Mouse (Mus musculus) liver, embryonic 15.5 days (tissue): ENCODE results near the gene Babam2. TPM values are rescaled to one million over a fixed set of nuclear protein-coding genes. Genes with fewer than 3 reads are reported as not detected.

Source experiments
- ATAC-seq: fragments of 200-750 bp; cut with Nextera tagmentation; 2 replicates; pipeline ENCODE4 v1.8.0; 2017; ENCODE audit warnings: moderate number of reproducible peaks, mild to moderate bottlenecking, moderate library complexity; ENCODE audit not compliant: insufficient read depth
- H3K27ac ChIP-seq: fragments of 300-500 bp; sonication (generic); replicated peaks from 2 replicates; pipeline ENCODE4 v1.5.1; 2015; ENCODE audit warnings: mild to moderate bottlenecking, inconsistent platforms
- H3K27me3 ChIP-seq: fragments of 300-500 bp; sonication (generic); 2 replicates; pipeline ENCODE4 v1.6.1; 2015; ENCODE audit warnings: mild to moderate bottlenecking, inconsistent platforms
- H3K36me3 ChIP-seq: fragments of 300-500 bp; sonication (generic); replicated peaks from 2 replicates; pipeline ENCODE4 v1.6.1; 2015; ENCODE audit warnings: moderate library complexity, mild to moderate bottlenecking, inconsistent platforms
- H3K4me1 ChIP-seq: fragments of 300-500 bp; sonication (generic); replicated peaks from 2 replicates; pipeline ENCODE4 v1.6.1; 2015; ENCODE audit warnings: inconsistent platforms
- H3K4me2 ChIP-seq: fragments of 300-500 bp; sonication (generic); 2 replicates; pipeline ENCODE4 v1.6.1; 2015; ENCODE audit warnings: moderate library complexity, mild to moderate bottlenecking, inconsistent platforms
- H3K4me3 ChIP-seq: fragments of 300-500 bp; sonication (generic); replicated peaks from 2 replicates; pipeline ENCODE4 v1.5.1; 2015; ENCODE audit warnings: mild to moderate bottlenecking, inconsistent platforms
- H3K9ac ChIP-seq: fragments of 300-500 bp; sonication (generic); 2 replicates; pipeline ENCODE4 v1.6.1; 2015; ENCODE audit warnings: moderate library complexity, mild to moderate bottlenecking, inconsistent platforms
- H3K9me3 ChIP-seq: fragments of 300-500 bp; sonication (generic); replicated peaks from 2 replicates; pipeline ENCODE4 v1.6.1; 2016; ENCODE audit warnings: inconsistent platforms
- WGBS: fragments of 180-500 bp; shearing (Covaris S2); methylation state at CpG from one replicate; pipeline ENCODE4 v1.1.7; 2015; ENCODE audit warnings: mixed read lengths; ENCODE audit not compliant: insufficient replicate concordance; 5-methylcytosine and 5-hydroxymethylcytosine counted together
- polyA plus RNA-seq: library from polyadenylated mRNA; unstranded; fragments of >200 nt; fragmentation: Nextera tagmentation; extraction: Ambion mirVana; gene quantifications from 2 replicates; pipeline ENCODE4 v1.2.1, GENCODE M21; 2015

Gene Babam2
- polyA plus RNA-seq, 1 experiment from 2014 or later, result 30.8 TPM

DNA sequence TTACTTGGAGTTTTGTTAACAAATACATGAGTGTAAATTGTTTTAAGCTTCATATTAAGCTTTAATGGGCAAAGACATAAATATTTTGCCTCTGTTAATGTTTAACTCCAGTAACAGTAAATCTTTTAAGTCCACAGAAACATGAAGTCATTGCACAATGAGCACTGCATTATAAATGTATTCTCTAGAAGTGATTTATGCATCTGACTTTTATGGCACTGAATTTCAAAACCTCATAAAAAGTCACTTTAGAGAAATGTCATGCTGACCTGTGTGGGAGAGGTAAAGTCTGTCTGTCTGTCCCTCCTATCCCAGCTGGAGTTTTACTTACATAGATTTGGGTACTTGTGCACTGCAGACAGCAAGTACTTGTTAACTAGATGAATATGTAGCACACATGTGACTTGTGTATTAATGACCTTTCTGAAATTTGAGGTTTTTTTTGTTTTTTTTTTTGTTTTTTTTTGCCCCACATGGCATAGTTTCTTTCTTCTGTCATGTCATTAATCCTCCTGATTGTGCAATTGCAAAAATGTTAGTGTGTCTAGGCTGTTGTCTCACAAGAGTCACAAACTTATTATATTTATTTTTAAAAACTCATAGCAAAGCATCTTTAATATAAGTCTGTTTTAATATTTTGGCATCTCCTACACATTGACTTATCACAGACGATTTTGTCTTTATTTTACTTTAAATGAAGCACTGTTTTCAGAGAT lies 165.4 kb downstream of the Babam2 start:
- 46% methylated on average over 1 of the region's 1 CpGs for WGBS
- Histone ChIP-seq H3K36me3 (no peaks in the 10 kb centered on the region), H3K27ac (no peak overlapping the region), H3K9me3 (no peaks in the 10 kb centered on the region), H3K4me1 (peaks cover 7% of the 10 kb centered on the region; the same call in 1 of the 2 replicates), H3K4me2 (no peak overlapping the region), H3K9ac (no peak overlapping the region), H3K4me3 (no peak overlapping the region), H3K27me3 (no peaks in the 10 kb centered on the region)
- ATAC-seq, result no peak

DNA sequence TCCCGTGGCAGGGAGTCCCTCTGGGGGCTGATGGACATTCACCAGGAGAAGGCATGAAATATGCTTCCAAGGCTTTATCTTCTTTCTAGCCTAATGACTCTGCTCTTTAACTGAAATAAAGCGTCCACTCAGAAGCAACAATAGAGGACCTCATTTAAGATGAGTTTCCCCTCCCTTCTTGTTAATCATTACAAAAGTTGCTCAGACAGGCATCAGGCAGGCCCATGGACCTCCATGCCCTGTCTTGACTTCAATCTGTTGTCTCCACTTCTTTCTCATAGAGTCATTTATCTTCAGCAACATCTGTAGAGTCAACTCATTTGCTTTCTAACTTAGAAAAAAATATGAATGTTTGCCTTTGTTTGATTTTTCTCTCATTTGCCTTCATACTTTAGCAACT lies 166.6 kb downstream of the Babam2 start:
- Histone ChIP-seq H3K27me3 (no peaks in the 10 kb centered on the region), H3K4me3 (no peak overlapping the region), H3K4me1 (peaks cover 7% of the 10 kb centered on the region; the same call in 1 of the 2 replicates), H3K9me3 (no peaks in the 10 kb centered on the region), H3K9ac (no peak overlapping the region), H3K4me2 (no peak overlapping the region), H3K36me3 (no peaks in the 10 kb centered on the region), H3K27ac (no peak overlapping the region)
- WGBS, result 67% methylated on average over 2 of the region's 2 CpGs
- ATAC-seq, result no peak

DNA sequence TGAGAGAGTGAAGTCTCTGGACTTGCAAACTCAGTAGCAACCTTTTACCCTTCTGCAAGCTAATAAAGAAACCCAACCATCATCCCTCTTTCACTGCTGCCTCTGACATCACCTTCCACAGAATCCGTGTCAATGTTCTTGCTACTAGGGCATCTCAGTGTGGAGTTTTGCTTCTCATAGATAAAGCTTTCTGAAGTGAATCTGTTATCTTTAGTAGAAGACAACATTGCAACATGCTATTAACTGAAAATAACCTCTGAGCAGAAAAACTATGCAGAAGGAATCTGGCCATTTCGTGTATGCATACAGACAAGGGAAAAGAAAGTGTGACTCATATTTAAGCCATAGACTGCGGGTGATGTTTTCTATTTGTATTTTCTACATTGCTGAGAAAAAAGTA lies 168.6 kb downstream of the Babam2 start:
- Histone ChIP-seq H3K9me3 (no peaks in the 10 kb centered on the region), H3K27ac (no peak overlapping the region), H3K4me2 (no peak overlapping the region), H3K9ac (no peak overlapping the region), H3K36me3 (no peaks in the 10 kb centered on the region), H3K27me3 (no peaks in the 10 kb centered on the region), H3K4me3 (no peak overlapping the region), H3K4me1 (peaks cover 3% of the 10 kb centered on the region; the same call in 1 of the 2 replicates)
- no peak for ATAC-seq
- WGBS, result 51% methylated on average over 3 of the region's 3 CpGs

DNA sequence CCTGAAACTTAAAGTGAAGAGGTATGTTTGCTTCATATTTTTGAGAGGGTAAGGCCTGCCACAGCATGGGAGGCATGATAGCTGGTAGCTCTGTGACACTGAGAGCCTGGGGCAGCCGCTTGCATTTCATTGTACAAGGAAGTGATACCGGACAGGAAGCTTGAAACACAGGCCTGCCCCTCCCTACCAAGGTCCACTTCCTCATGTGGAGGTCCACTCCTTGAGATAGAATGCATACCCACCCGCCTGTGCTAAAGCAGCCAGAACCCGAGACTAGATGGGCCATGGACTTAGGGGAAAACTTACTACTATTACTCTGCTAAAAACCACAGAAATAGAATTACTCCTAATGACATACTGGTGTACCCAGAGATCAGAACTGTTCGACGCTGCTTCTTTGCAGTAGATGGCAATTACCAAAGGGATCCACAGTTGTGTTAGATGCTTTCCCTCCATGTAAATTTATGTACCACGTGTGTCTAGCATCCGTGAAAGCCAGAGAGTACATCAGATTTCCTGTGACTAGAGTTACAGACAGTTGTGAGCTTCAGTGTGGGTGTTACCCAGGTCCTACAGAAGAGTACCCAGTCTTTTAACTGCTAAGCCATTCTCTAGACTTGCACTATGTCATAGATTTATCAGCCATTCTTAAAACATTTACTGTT lies 173.5 kb downstream of the Babam2 start:
- no peak overlapping the region for H3K4me2 ChIP-seq
- H3K36me3 ChIP-seq, result no peaks in the 10 kb centered on the region
- no peaks in the 10 kb centered on the region for H3K9me3 ChIP-seq
- no peak overlapping the region for H3K9ac ChIP-seq
- no peak overlapping the region for H3K4me3 ChIP-seq
- ATAC-seq, result no peak
- WGBS, result 37% methylated on average over 8 of the region's 8 CpGs
- no peaks in the 10 kb centered on the region for H3K4me1 ChIP-seq
- no peaks in the 10 kb centered on the region for H3K27me3 ChIP-seq
- H3K27ac ChIP-seq, result no peak overlapping the region

DNA sequence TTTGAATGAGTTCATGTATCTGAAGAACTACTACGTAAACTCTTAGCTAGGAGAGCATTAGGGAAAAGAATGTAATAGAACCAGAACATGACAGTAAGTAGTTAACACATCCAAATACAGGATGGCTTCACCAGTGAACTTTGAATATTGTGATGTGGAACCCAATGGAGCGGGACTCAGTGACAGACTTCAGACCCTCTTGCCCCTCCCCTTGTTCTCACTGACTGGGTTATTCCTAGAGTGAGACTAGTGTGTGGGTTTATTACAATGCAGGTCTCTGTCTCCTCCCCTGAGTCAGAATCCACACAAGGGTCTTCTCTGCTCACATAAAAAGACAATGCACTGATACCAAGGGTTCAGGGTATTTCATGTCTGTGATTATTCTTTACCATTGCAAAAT lies 175.8 kb downstream of the Babam2 start:
- H3K4me2 ChIP-seq, result no peak overlapping the region
- H3K9me3 ChIP-seq, result no peaks in the 10 kb centered on the region
- H3K4me1 ChIP-seq, result no peaks in the 10 kb centered on the region
- no peak overlapping the region for H3K27ac ChIP-seq
- WGBS, result 78% methylated on average over 2 of the region's 2 CpGs
- H3K9ac ChIP-seq, result no peak overlapping the region
- no peaks in the 10 kb centered on the region for H3K36me3 ChIP-seq
- H3K27me3 ChIP-seq, result no peaks in the 10 kb centered on the region
- no peak overlapping the region for H3K4me3 ChIP-seq
- no peak for ATAC-seq

DNA sequence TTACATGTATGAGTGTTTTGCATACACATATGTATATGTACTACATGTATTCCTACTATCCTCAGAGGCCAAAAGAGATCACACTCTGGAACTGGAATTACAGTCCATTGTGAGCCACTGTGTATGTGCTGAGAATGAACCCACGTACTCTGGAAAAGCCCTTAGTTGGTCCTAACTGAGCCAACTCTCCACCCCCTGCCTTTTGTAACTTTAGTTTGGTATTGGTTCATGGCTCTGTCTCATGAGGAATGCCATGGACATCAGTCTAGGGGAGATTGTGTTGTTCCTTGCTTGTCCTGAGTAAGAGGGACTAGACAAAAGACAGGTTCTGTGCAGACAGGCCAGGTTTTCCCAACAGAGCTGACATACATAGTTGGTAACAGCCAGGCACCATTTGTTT lies 177.1 kb downstream of the Babam2 start:
- H3K4me1 ChIP-seq, result no peaks in the 10 kb centered on the region
- no peaks in the 10 kb centered on the region for H3K27me3 ChIP-seq
- no peaks in the 10 kb centered on the region for H3K9me3 ChIP-seq
- H3K4me3 ChIP-seq, result no peak overlapping the region
- ATAC-seq, result no peak
- H3K4me2 ChIP-seq, result no peak overlapping the region
- WGBS, result 70% methylated on average over 1 of the region's 1 CpGs
- H3K27ac ChIP-seq, result no peak overlapping the region
- no peak overlapping the region for H3K9ac ChIP-seq
- H3K36me3 ChIP-seq, result no peaks in the 10 kb centered on the region

DNA sequence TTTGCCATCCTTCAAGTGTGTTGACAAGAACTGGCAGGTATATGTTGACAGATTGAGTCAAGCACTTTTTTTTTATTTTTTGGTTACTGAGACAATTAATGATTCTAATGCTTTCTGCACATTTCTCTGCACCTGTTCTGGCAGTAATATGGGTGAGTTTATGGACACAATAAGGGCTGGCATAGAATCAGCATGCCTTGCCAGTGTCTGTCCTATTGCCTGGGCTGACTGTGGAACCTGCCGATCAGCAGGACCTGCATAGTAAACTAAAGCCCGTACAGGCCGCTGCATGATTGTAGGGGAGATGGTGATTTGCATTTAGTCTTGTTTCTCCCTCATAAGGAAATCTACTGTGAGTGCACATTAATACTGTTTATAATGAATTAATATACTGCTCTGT lies 178.0 kb downstream of the Babam2 start:
- no peaks in the 10 kb centered on the region for H3K27me3 ChIP-seq
- H3K4me2 ChIP-seq, result no peak overlapping the region
- WGBS, result 81% methylated on average over 3 of the region's 3 CpGs
- H3K9me3 ChIP-seq, result no peaks in the 10 kb centered on the region
- H3K27ac ChIP-seq, result no peak overlapping the region
- no peak for ATAC-seq
- H3K36me3 ChIP-seq, result no peaks in the 10 kb centered on the region
- H3K4me3 ChIP-seq, result no peak overlapping the region
- no peak overlapping the region for H3K9ac ChIP-seq
- H3K4me1 ChIP-seq, result no peaks in the 10 kb centered on the region

DNA sequence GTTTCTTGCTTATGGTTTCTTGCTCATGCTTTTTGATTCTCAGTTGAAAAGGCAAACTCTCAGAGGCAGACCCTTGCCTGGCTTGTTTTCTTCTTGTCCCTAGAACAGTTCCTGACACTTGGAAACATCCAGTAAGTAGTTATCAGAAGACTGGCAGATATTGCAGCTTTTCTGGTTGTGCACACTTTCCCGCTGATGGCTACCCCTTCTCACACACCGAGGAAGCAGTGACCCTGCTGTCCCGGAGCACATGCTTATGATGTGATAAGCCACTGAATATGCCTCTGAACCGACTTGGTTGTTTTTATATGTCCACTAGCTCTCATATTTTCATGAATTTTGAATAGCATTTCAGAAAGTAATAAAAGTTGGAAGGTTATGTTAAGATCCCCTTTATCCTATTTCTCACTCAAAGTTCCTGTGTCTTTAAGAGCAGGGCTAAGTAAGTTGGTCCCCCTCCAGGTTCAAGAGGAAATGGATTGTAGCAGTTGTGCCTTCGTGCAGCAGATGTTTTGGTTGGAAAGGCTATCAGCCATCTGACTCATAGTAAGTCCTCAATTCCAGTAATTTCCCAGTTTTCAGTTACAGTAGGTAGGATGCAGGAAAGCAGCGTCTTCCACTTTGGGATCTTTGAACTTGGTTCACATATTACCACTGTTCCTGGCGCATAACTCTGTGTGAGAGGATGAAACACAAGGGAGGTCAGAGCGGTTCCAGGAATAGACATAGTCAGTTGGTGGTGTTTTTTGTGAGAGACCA lies 178.9 kb downstream of the Babam2 start:
- Histone ChIP-seq H3K4me3 (no peak overlapping the region), H3K9ac (no peak overlapping the region), H3K9me3 (no peaks in the 10 kb centered on the region), H3K4me2 (no peak overlapping the region), H3K27ac (no peak overlapping the region), H3K27me3 (no peaks in the 10 kb centered on the region), H3K36me3 (no peaks in the 10 kb centered on the region), H3K4me1 (0 out of 2 replicates have a peak, but pooled peaks cover 1% of the 10 kb centered on the region)
- WGBS, result 49% methylated on average over 8 of the region's 8 CpGs
- ATAC-seq, result no peak

DNA sequence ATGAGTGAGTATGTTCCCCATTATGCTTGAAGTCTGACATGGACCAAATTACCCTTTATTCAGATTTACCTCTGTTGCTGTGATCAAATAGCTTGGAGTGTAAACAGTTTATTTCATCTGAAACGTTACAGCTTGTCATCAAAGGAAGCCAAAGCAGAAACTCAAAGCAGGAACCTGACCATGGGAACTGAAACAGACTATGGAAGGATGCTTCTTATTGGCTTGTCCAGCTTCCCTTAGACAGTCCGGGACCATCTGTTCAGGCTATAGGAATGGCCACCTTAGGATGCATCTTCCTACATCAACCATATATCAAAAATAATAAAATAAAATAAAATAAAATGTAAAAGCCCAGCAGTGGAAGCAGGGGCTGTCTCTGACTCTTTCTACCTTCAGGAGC lies 183.0 kb downstream of the Babam2 start:
- H3K4me1 ChIP-seq, result 0 out of 2 replicates have a peak, but pooled peaks cover 3% of the 10 kb centered on the region
- H3K9me3 ChIP-seq, result no peaks in the 10 kb centered on the region
- WGBS, result 51% methylated on average over 2 of the region's 2 CpGs
- no peak overlapping the region for H3K4me3 ChIP-seq
- H3K27ac ChIP-seq, result no peak overlapping the region
- no peak overlapping the region for H3K9ac ChIP-seq
- no peaks in the 10 kb centered on the region for H3K36me3 ChIP-seq
- no peak for ATAC-seq
- no peak overlapping the region for H3K4me2 ChIP-seq
- no peaks in the 10 kb centered on the region for H3K27me3 ChIP-seq

DNA sequence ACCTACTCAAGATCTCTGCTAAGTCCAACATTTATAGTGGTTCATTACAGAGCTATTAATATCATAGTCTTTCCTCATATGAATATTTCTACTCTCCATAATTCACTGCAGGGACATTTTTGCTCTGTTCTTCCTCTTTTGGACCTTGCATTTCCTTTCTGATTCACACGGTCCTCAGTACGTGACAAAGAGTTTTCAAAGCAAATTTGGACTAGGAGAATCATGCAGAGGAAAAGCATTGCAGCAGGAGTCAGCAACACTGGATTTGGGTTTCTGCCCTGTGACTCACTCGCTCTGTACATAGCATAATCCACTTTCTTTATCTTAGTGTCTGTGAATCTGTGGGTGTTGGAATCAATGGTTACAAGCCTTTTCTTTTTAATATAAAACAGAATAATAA lies 184.8 kb downstream of the Babam2 start:
- H3K27ac ChIP-seq, result no peak overlapping the region; the same call in 1 of the 2 replicates
- no peaks in the 10 kb centered on the region for H3K36me3 ChIP-seq
- 0 out of 2 replicates have a peak, but pooled peaks cover 3% of the 10 kb centered on the region for H3K4me1 ChIP-seq
- no peak for ATAC-seq
- no peak overlapping the region for H3K9ac ChIP-seq
- H3K9me3 ChIP-seq, result no peaks in the 10 kb centered on the region
- no peak overlapping the region for H3K4me2 ChIP-seq
- H3K4me3 ChIP-seq, result no peak overlapping the region
- H3K27me3 ChIP-seq, result no peaks in the 10 kb centered on the region
- 37% methylated on average over 3 of the region's 3 CpGs for WGBS

DNA sequence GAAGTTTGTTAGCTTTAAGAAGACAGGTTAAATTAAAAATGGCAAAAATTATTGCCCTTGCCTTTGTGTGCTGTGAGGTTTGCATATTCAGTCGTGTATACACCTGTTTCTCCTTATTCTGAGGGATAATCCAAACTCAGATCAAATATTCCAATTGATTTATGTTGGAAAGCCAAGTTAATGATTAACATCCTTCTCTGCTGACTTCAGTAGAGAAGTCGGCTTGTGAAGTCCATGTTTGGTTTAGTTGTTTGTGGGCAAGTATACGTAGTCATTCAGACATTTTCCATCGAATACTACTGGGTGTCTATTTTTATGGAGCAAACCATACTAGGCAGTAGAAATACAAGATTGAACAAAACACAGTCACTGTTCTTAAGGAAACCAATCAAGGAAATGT lies 187.5 kb downstream of the Babam2 start:
- Histone ChIP-seq H3K27me3 (no peaks in the 10 kb centered on the region), H3K9ac (no peak overlapping the region), H3K9me3 (no peaks in the 10 kb centered on the region), H3K4me2 (no peak overlapping the region), H3K36me3 (no peaks in the 10 kb centered on the region), H3K4me1 (0 out of 2 replicates have a peak, but pooled peaks cover 3% of the 10 kb centered on the region), H3K4me3 (no peak overlapping the region), H3K27ac (no peak overlapping the region)
- no peak for ATAC-seq
- WGBS, result 58% methylated on average over 4 of the region's 4 CpGs
